Mouse (Mus musculus) CD8-positive naive resting alpha-beta T cell, adult 2 months (primary cell): Measurements from ENCODE around the gene Gosr2.

Experiments used
- DNase-seq, 2 experiments: peaks; one replicate each; pipeline ENCODE4 v3.0.0; 2022; ENCODE audit warnings: low read depth in 2 of 2, low spot score in 2 of 2

Gene Gosr2

GRCm38 (mm10) chr11:103648656-103649055, 49.0 kb downstream of the Gosr2 start:
- no peak for DNase-seq

- no peak for DNase-seq
Observed at GRCm38 (mm10) chr11:103647921-103648620, 49.6 kb downstream of the Gosr2 start.

GRCm38 (mm10) chr11:103646301-103646700, 51.4 kb downstream of the Gosr2 start:
- DNase-seq: no peak

- DNase-seq: no peak
Observed at GRCm38 (mm10) chr11:103645731-103646130, 52.0 kb downstream of the Gosr2 start.

GRCm38 (mm10) chr11:103643211-103643610, 54.5 kb downstream of the Gosr2 start:
- DNase-seq: no peak

- DNase-seq: peak in 1 of 2 experiments; percentile 23
Observed at GRCm38 (mm10) chr11:103639407-103639946, 58.2 kb downstream of the Gosr2 start.

- DNase-seq: no peak
Observed at GRCm38 (mm10) chr11:103638790-103639189, 58.9 kb downstream of the Gosr2 start, which contains the start of gene Lyzl6. TSS of gene Lyzl6 (minus strand) at chr11:103638890.

- no peak for DNase-seq
Observed at GRCm38 (mm10) chr11:103636261-103636660, 61.4 kb downstream of the Gosr2 start.

- no peak for DNase-seq
Observed at GRCm38 (mm10) chr11:103635481-103635880, 62.2 kb downstream of the Gosr2 start.

- DNase-seq: no peak
Observed at GRCm38 (mm10) chr11:103634806-103635205, 62.9 kb downstream of the Gosr2 start.

- no peak for DNase-seq
Observed at GRCm38 (mm10) chr11:103627453-103627852, 70.2 kb downstream of the Gosr2 start.
